Mouse (Mus musculus): Measurements from ENCODE around the gene Fam83e. TPM values are rescaled to one million over a fixed set of nuclear protein-coding genes. Genes with fewer than 3 reads are reported as not detected.
A peak's percentile ranks its signal among the peaks of the same experiment; 100 is the strongest.

Gene Fam83e
- polyA plus RNA-seq, 1 experiment from 2014 or later: 1.0 TPM

DNA sequence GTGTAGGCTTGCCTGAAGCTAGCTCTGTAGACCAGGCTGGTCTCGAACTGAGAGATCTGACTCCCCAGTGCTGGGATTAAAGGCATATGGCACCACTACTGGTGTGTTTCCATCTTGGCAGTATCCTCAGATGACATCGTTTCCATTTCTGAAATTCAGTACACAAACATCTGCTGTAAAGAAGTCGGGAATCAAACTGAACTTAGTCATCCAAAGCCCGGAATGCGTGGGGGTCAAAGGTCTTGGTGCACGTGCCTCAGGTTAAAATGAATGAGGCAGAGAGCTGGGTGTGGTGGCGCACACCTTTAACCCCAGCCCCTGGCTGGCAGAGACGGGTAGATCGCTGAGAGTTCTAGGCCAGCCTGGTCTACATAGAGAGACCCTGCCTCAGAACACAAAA lies 29.1 kb downstream of the Fam83e start:
- Histone ChIP-seq H3K4me3 (no peak overlapping the region), H3K9me3 (replicated peaks) (no peaks in the 10 kb centered on the region), H3K36me3 (no peaks in the 10 kb centered on the region), H3K27me3 (no peaks in the 10 kb centered on the region), H3K4me1 (peaks cover 10% of the 10 kb centered on the region), H3K9ac (no peak overlapping the region), H3K27ac (no peak overlapping the region), H3K4me2 (replicated peaks) (no peak overlapping the region)
- WGBS: 82% methylated on average over 9 of the region's 9 CpGs
- no peak for ATAC-seq (ENCODE audit: low FRiP score)

DNA sequence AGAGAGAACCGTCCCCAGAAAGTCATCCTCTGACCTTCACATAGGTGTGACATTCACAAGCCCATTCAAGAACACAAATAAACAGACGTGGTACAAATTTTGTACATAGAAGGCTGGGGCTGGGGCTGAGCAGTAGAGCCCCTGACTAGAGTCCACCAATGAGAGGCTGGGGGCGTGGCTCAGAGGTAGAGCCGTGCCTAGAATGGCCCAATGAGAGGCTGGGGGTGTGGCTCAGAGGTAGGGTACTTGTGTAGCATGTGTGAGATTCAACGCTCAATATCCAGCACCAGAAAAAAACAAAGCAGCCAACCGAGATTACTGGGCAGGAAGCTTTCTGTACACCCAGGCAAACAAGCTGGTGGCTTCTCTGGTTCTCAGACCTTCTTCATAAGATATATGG lies 34.7 kb downstream of the Fam83e start:
- no peak for ATAC-seq (ENCODE audit: low FRiP score)
- Histone ChIP-seq H3K27me3 (peaks cover 34% of the 10 kb centered on the region), H3K27ac (no peak overlapping the region), H3K4me1 (peaks cover 3% of the 10 kb centered on the region; the same call in 1 of the 2 replicates), H3K9me3 (replicated peaks) (no peaks in the 10 kb centered on the region), H3K9ac (no peak overlapping the region), H3K4me2 (replicated peaks) (no peak overlapping the region), H3K36me3 (no peaks in the 10 kb centered on the region), H3K4me3 (no peak overlapping the region)
- 58% methylated on average over 6 of the region's 6 CpGs for WGBS

DNA sequence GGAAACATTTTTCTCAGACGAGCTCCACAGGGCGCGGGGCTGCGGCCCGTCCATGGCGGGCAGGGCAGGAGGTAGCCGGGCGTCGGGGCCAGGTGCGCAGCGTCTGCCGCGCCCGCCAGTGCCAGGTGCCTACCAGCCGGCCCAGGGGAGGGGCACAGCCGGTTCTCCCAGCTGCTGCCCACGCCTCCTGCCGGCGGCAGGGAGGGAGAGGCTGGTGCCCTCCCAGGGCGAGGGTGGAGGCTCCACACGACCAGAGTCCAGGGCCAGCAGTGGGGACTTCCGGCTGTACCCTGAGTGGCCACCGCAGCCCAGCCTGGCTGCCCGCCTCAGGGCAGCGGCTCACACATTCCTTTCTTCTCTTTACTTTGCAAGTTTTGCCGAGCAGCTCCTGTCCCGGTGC lies 38.4 kb downstream of the Fam83e start:
- Histone ChIP-seq H3K9me3 (replicated peaks) (no peaks in the 10 kb centered on the region), H3K36me3 (no peaks in the 10 kb centered on the region), H3K27ac (no peak overlapping the region), H3K4me3 (peak overlapping the region; percentile 6; the same call in 1 of the 2 replicates), H3K4me2 (replicated peaks) (peak overlapping the region; percentile 40), H3K4me1 (peaks cover 3% of the 10 kb centered on the region; the same call in 1 of the 2 replicates), H3K27me3 (peaks cover 34% of the 10 kb centered on the region), H3K9ac (peak overlapping the region; percentile 2; the same call in 1 of the 2 replicates)
- ATAC-seq (ENCODE audit: low FRiP score): 0 out of 2 replicates have a peak, but pooled peaks have one; percentile 54
- WGBS: 8% methylated on average over 27 of the region's 27 CpGs

DNA sequence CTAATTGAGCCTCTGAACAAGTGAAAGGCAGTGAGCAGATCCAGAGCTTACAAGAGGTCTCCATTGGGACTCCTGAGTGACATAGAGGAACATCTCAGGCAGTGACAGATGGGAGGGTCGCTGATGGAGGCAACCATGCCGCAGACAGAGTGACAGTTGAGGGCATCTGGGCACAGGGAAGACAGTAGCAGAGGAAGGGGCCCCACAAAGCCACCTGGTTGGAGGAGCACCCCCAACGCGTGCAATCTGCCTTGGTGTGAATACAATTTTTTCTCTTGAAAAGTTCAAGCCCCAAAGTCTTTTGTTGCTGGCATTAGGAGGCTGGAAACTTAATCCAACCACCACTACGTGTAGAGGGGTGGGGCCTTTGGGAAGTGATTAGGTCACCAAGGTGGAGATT lies 39.1 kb downstream of the Fam83e start:
- H3K4me3 ChIP-seq: no peak overlapping the region
- no peaks in the 10 kb centered on the region for H3K36me3 ChIP-seq
- no peaks in the 10 kb centered on the region for H3K9me3 ChIP-seq (replicated peaks)
- no peak overlapping the region for H3K9ac ChIP-seq
- peaks cover 38% of the 10 kb centered on the region for H3K27me3 ChIP-seq
- H3K4me1 ChIP-seq: peaks cover 3% of the 10 kb centered on the region; the same call in 1 of the 2 replicates
- H3K4me2 ChIP-seq (replicated peaks): no peak overlapping the region
- 59% methylated on average over 5 of the region's 5 CpGs for WGBS
- no peak; the same call in 1 of the 2 replicates for ATAC-seq (ENCODE audit: low FRiP score)
- H3K27ac ChIP-seq: no peak overlapping the region

DNA sequence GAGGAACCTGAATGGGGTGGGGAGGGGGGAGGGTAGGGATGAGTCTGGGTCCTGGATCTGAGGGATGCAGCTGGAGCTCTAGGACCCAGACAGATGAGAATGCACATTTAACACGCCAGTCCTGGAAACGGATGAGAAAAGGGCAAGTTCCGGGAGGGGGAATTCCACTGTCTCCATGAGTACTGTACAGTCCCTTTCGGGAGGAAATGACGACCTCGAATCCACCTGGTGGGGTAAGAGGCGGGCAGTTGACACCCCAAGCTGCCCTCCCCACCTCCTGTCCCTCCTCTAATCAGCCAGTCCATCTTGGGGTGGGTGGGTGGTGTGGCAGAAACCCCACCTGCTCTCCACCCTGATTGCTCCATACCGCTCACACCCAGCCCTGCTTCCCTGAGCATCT lies 45.0 kb downstream of the Fam83e start:
- Histone ChIP-seq H3K4me2 (replicated peaks) (no peak overlapping the region), H3K36me3 (no peaks in the 10 kb centered on the region), H3K9ac (no peak overlapping the region), H3K4me1 (no peaks in the 10 kb centered on the region), H3K9me3 (replicated peaks) (no peaks in the 10 kb centered on the region), H3K4me3 (no peak overlapping the region), H3K27me3 (peaks cover 4% of the 10 kb centered on the region; the same call in 1 of the 2 replicates), H3K27ac (no peak overlapping the region)
- WGBS: 64% methylated on average over 8 of the region's 8 CpGs
- ATAC-seq (ENCODE audit: low FRiP score): no peak

DNA sequence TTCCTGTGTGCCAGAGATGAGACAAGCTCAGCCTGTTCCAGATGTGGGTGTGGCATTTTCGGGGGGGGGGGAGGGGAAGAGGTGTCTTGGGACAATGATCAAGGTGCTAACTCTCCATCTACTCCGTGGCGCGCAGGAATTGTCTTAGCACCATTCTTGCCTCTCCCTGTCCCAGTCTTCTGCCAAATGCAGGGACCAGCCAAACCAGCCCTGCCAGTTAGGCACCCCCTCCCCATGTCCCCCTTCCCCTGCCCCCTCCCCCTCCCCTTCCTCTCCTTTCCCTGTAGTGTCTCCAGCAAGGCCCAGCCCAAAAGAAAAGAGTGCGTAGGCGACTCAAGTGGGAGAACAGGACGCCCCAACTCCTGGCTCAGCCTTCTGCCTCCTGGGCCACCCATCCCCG lies 45.8 kb downstream of the Fam83e start:
- H3K27me3 ChIP-seq: peaks cover 4% of the 10 kb centered on the region; the same call in 1 of the 2 replicates
- H3K9me3 ChIP-seq (replicated peaks): no peaks in the 10 kb centered on the region
- H3K27ac ChIP-seq: no peak overlapping the region
- 46% methylated on average over 8 of the region's 8 CpGs for WGBS
- no peak overlapping the region for H3K9ac ChIP-seq
- H3K4me1 ChIP-seq: no peaks in the 10 kb centered on the region
- H3K36me3 ChIP-seq: no peaks in the 10 kb centered on the region
- ATAC-seq (ENCODE audit: low FRiP score): no peak
- H3K4me3 ChIP-seq: no peak overlapping the region
- no peak overlapping the region for H3K4me2 ChIP-seq (replicated peaks)

DNA sequence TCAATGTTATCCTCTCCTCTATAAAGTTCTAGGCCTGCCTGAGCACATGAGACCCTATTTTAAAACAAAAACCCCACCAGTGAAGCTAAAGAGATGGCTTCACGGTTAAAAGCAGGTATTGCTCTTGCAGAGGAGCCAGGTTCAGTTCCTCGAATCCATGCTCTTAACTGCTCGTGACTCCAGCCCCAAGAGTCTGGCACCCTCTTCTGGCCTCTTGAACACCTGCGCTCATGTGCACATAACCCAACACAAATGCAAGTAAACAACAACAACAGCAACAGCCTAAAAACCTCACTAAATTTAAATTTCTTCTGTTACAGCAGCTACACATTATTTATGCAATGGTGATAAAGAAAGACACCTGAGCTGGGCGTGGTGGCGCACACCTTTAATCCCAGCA lies 46.5 kb downstream of the Fam83e start:
- Histone ChIP-seq H3K36me3 (no peaks in the 10 kb centered on the region), H3K4me1 (no peaks in the 10 kb centered on the region), H3K9ac (no peak overlapping the region), H3K27me3 (peaks cover 4% of the 10 kb centered on the region; the same call in 1 of the 2 replicates), H3K9me3 (replicated peaks) (no peaks in the 10 kb centered on the region), H3K4me2 (replicated peaks) (no peak overlapping the region), H3K27ac (no peak overlapping the region), H3K4me3 (no peak overlapping the region)
- 89% methylated on average over 6 of the region's 6 CpGs for WGBS
- no peak for ATAC-seq (ENCODE audit: low FRiP score)

DNA sequence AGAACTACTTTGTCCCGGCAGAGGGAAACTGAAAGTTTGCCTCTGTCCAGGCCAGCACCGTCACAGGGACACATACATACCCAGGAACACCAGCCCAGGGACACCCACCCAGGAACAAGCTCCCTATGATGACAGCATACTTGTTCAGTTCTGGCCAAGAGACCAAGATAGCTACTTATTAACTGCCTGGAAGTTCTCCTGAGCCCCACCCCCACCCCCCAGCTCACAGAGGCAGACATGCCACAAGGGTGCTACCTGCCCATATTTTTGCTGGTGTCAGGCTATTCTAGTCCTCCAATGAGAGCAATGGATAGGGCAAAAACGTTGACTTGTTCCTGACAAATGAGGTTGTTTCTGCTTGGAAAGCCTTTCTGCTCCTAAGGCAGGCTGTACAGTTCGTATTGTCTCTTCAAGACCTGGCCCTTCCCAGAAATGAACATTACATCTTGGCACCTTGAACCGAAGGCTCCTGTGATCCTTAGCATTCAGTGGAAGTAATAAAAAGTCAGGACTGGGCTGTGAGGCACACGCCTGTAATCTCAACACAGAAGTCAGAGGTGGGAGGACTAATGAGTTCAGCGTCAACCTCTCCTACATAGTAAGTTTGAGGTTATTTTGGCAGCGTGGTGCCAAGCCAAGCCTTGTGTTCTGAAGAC lies 49.5 kb downstream of the Fam83e start:
- Histone ChIP-seq H3K9me3 (replicated peaks) (no peaks in the 10 kb centered on the region), H3K36me3 (no peaks in the 10 kb centered on the region), H3K9ac (no peak overlapping the region), H3K27me3 (peaks cover 7% of the 10 kb centered on the region), H3K27ac (no peak overlapping the region), H3K4me3 (no peak overlapping the region), H3K4me1 (no peaks in the 10 kb centered on the region), H3K4me2 (replicated peaks) (no peak overlapping the region)
- ATAC-seq (ENCODE audit: low FRiP score): no peak
- WGBS: 84% methylated on average over 8 of the region's 8 CpGs

DNA sequence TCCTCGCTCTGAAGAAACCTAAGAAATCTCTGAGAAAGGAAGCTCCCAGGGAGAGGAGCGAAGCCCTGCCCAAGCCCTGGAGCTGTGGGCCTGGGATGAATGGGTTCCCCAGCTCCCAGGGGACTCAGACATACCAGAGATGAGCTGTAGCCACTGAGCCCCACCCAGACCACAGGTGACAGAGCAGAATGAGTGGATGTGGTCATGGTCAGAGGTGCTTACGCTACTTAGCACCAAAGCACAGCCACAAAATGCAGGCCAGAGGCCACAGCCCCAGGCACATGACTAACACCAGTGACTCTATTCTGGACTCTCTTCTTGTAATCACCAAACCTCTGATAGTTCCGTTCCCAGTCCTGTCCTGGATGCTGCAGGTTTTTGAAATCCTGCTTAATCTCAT lies 50.1 kb downstream of the Fam83e start:
- H3K9ac ChIP-seq: no peak overlapping the region
- H3K27ac ChIP-seq: no peak overlapping the region
- ATAC-seq (ENCODE audit: low FRiP score): no peak
- no peaks in the 10 kb centered on the region for H3K9me3 ChIP-seq (replicated peaks)
- H3K36me3 ChIP-seq: no peaks in the 10 kb centered on the region
- H3K4me2 ChIP-seq (replicated peaks): no peak overlapping the region
- peaks cover 7% of the 10 kb centered on the region for H3K27me3 ChIP-seq
- H3K4me1 ChIP-seq: no peaks in the 10 kb centered on the region
- H3K4me3 ChIP-seq: no peak overlapping the region
- WGBS: 66% methylated on average over 4 of the region's 4 CpGs

DNA sequence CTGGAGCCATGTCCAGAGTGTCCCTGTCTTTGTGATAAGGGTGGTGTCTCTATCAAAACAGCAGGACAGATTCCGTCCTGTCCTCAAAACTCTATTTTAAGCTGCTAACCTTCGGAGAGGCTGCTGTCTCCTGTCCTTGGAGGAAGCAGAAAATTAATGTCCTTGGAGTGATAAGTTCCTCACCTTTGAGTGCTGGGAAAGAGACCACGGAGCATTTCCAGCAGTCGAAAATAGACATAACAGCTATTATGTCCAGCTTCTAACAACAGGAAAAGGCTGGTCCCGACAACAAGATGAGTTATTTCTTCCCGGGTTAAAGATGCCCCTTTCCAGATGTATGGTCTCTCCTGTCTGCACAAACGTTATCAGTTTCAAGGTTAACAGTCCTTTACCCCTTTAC lies 54.2 kb downstream of the Fam83e start:
- peaks cover 10% of the 10 kb centered on the region; the same call in 1 of the 2 replicates for H3K4me1 ChIP-seq
- 82% methylated on average over 7 of the region's 7 CpGs for WGBS

More for the DNA sequence above, 54.2 kb downstream of the Fam83e start:
- Histone ChIP-seq H3K4me3 (no peak overlapping the region), H3K27ac (no peak overlapping the region), H3K9ac (no peak overlapping the region), H3K4me2 (replicated peaks) (no peak overlapping the region), H3K36me3 (no peaks in the 10 kb centered on the region), H3K27me3 (peaks cover 17% of the 10 kb centered on the region), H3K9me3 (replicated peaks) (no peaks in the 10 kb centered on the region)
- ATAC-seq (ENCODE audit: low FRiP score): no peak

Other genes with a start within 250 kb of the Fam83e start
- 0.13 and 0.54 TPM in 2 replicates for gene Tulp2, start 239.3 kb upstream of the Fam83e start, polyA plus RNA-seq (2016; fragmentation: Nextera tagmentation; extraction: Ambion mirVana)
- not detected in 2 replicates for gene Gm45808, start 234.4 kb upstream of the Fam83e start, polyA plus RNA-seq (2016; fragmentation: Nextera tagmentation; extraction: Ambion mirVana)
- 3.4 and 3.5 TPM in 2 replicates for gene Dhdh, start 232.4 kb upstream of the Fam83e start, polyA plus RNA-seq (2016; fragmentation: Nextera tagmentation; extraction: Ambion mirVana)
- 144 and 147 TPM in 2 replicates for gene Nucb1, start 210.8 kb upstream of the Fam83e start, polyA plus RNA-seq (2016; fragmentation: Nextera tagmentation; extraction: Ambion mirVana)
- gene Ppp1r15a, start 194.9 kb upstream of the Fam83e start, polyA plus RNA-seq (2016; fragmentation: Nextera tagmentation; extraction: Ambion mirVana): 16.7 and 19.2 TPM in 2 replicates
- gene Plekha4, start 194.9 kb upstream of the Fam83e start, polyA plus RNA-seq (2016; fragmentation: Nextera tagmentation; extraction: Ambion mirVana): 1.9 and 3.8 TPM in 2 replicates
- gene Hsd17b14, start 166.3 kb upstream of the Fam83e start, polyA plus RNA-seq (2016; fragmentation: Nextera tagmentation; extraction: Ambion mirVana): 0.70 and 0.79 TPM in 2 replicates
- 35.2 and 36.9 TPM in 2 replicates for gene Bcat2, start 151.1 kb upstream of the Fam83e start, polyA plus RNA-seq (2016; fragmentation: Nextera tagmentation; extraction: Ambion mirVana)
- 0.45 TPM in 1 of 2 replicates, not detected in the other for gene Fgf21, start 105.7 kb upstream of the Fam83e start, polyA plus RNA-seq (2016; fragmentation: Nextera tagmentation; extraction: Ambion mirVana)
- 0.14 TPM in 1 of 2 replicates, not detected in the other for gene Fut1, start 103.9 kb upstream of the Fam83e start, polyA plus RNA-seq (2016; fragmentation: Nextera tagmentation; extraction: Ambion mirVana)
- gene Izumo1, start 99.4 kb upstream of the Fam83e start, polyA plus RNA-seq (2016; fragmentation: Nextera tagmentation; extraction: Ambion mirVana): 0.18 TPM in 1 of 2 replicates, not detected in the other
- gene Rasip1, start 93.7 kb upstream of the Fam83e start, polyA plus RNA-seq (2016; fragmentation: Nextera tagmentation; extraction: Ambion mirVana): 15.6 and 16.2 TPM in 2 replicates
- gene Mamstr, start 81.2 kb upstream of the Fam83e start, polyA plus RNA-seq (2016; fragmentation: Nextera tagmentation; extraction: Ambion mirVana): 3.7 and 4.8 TPM in 2 replicates
- gene Fut2, start 54.8 kb upstream of the Fam83e start, polyA plus RNA-seq (2016; fragmentation: Nextera tagmentation; extraction: Ambion mirVana): 0.37 TPM in 1 of 2 replicates, not detected in the other
- gene Ntn5, start 37.2 kb upstream of the Fam83e start, polyA plus RNA-seq (2016; fragmentation: Nextera tagmentation; extraction: Ambion mirVana): 0.68 and 1.2 TPM in 2 replicates
- gene Sec1, start 26.8 kb upstream of the Fam83e start, polyA plus RNA-seq (2016; fragmentation: Nextera tagmentation; extraction: Ambion mirVana): 1.1 and 2.2 TPM in 2 replicates
- 21.2 and 25.5 TPM in 2 replicates for gene Car11, start 21.4 kb upstream of the Fam83e start, polyA plus RNA-seq (2016; fragmentation: Nextera tagmentation; extraction: Ambion mirVana)
- gene Dbp, start 16.1 kb upstream of the Fam83e start, polyA plus RNA-seq (2016; fragmentation: Nextera tagmentation; extraction: Ambion mirVana): 4.2 and 5.3 TPM in 2 replicates
- gene Rpl18, start 5.8 kb upstream of the Fam83e start, polyA plus RNA-seq (2016; fragmentation: Nextera tagmentation; extraction: Ambion mirVana): 607 and 682 TPM in 2 replicates
- gene Sphk2, start 3.2 kb upstream of the Fam83e start, polyA plus RNA-seq (2016; fragmentation: Nextera tagmentation; extraction: Ambion mirVana): 28.7 and 30.3 TPM in 2 replicates
- not detected in 2 replicates for gene Spaca4, start 4.6 kb downstream of the Fam83e start, polyA plus RNA-seq (2016; fragmentation: Nextera tagmentation; extraction: Ambion mirVana)
- 8.4 and 11.9 TPM in 2 replicates for gene Lmtk3, start 62.5 kb downstream of the Fam83e start, polyA plus RNA-seq (2016; fragmentation: Nextera tagmentation; extraction: Ambion mirVana)
- 2.4 and 3.0 TPM in 2 replicates for gene Sult2b1, start 63.5 kb downstream of the Fam83e start, polyA plus RNA-seq (2016; fragmentation: Nextera tagmentation; extraction: Ambion mirVana)
- 280 and 284 TPM in 2 replicates for gene Cyth2, start 93.4 kb downstream of the Fam83e start, polyA plus RNA-seq (2016; fragmentation: Nextera tagmentation; extraction: Ambion mirVana)
- gene Kcnj14, start 103.6 kb downstream of the Fam83e start, polyA plus RNA-seq (2016; fragmentation: Nextera tagmentation; extraction: Ambion mirVana): 0.80 and 0.96 TPM in 2 replicates
- gene Grwd1, start 109.7 kb downstream of the Fam83e start, polyA plus RNA-seq (2016; fragmentation: Nextera tagmentation; extraction: Ambion mirVana): 43.2 and 45.8 TPM in 2 replicates
- gene Kdelr1, start 151.6 kb downstream of the Fam83e start, polyA plus RNA-seq (2016; fragmentation: Nextera tagmentation; extraction: Ambion mirVana): 43.5 and 45.6 TPM in 2 replicates
- gene Grin2d, start 157.2 kb downstream of the Fam83e start, polyA plus RNA-seq (2016; fragmentation: Nextera tagmentation; extraction: Ambion mirVana): 1.6 TPM in 2 replicates
- gene Syngr4, start 175.5 kb downstream of the Fam83e start, polyA plus RNA-seq (2016; fragmentation: Nextera tagmentation; extraction: Ambion mirVana): 0.52 TPM in 1 of 2 replicates, not detected in the other
- gene Tmem143, start 175.7 kb downstream of the Fam83e start, polyA plus RNA-seq (2016; fragmentation: Nextera tagmentation; extraction: Ambion mirVana): 3.4 and 5.2 TPM in 2 replicates
- 42.6 and 55.0 TPM in 2 replicates for gene Emp3, start 200.2 kb downstream of the Fam83e start, polyA plus RNA-seq (2016; fragmentation: Nextera tagmentation; extraction: Ambion mirVana)
- 5.5 and 6.8 TPM in 2 replicates for gene Ccdc114, start 202.9 kb downstream of the Fam83e start, polyA plus RNA-seq (2016; fragmentation: Nextera tagmentation; extraction: Ambion mirVana)